Mouse (Mus musculus): Measurements from ENCODE around the gene Trpc7. TPM values are rescaled to one million over a fixed set of nuclear protein-coding genes. Genes with fewer than 3 reads are reported as not detected.

Gene Trpc7
- 0.31 and 0.32 TPM in 2 replicates for polyA plus RNA-seq (2015; fragmentation: Nextera tagmentation; extraction: Ambion mirVana)

DNA sequence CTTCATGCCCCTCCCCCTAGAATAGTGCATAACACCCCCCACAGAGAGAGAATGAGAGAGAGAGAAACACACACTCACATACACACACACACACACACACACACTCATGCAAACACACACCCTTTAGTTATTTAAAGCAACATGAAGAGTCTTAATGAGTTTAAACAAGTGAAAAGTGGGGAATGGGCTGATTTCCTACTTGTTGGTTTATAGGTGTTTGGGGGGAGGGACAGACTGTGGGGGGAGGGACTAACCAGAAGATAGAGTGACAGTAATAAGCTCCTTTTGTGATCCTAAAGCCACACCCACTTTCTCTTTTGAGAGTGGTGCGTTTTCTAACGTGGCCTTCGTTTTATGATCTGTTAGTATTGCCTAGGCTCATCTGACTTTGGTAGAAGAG, at the start of gene Trpc7:
Gene Trpc7 (minus strand): TSS at position 101 of the 400 bp plus-strand sequence.
- H3K36me3 ChIP-seq (ENCODE audit: control insufficient read depth, insufficient read depth, low read length), result no peaks in the 10 kb centered on the region
- H3K27me3 ChIP-seq (ENCODE audit: control insufficient read depth, insufficient read depth, low read length), result no peaks in the 10 kb centered on the region
- ATAC-seq (ENCODE audit: insufficient read depth, low FRiP score), result no peak
- no peak within 1 kb of the TSS for H3K4me3 ChIP-seq (replicated peaks; ENCODE audit: low read length)
- H3K4me2 ChIP-seq (ENCODE audit: low read depth, low read length), result no peak within 1 kb of the TSS
- H3K9ac ChIP-seq (ENCODE audit: low read length), result no peak within 1 kb of the TSS
- H3K4me1 ChIP-seq (ENCODE audit: control insufficient read depth, insufficient read depth, low read length), result no peaks in the 10 kb centered on the region
- 69% methylated on average over 3 of the region's 3 CpGs for WGBS
- H3K9me3 ChIP-seq (replicated peaks; ENCODE audit: control insufficient read depth, low read length), result no peaks in the 10 kb centered on the region
- no peak within 1 kb of the TSS for H3K27ac ChIP-seq (ENCODE audit: low read length)

DNA sequence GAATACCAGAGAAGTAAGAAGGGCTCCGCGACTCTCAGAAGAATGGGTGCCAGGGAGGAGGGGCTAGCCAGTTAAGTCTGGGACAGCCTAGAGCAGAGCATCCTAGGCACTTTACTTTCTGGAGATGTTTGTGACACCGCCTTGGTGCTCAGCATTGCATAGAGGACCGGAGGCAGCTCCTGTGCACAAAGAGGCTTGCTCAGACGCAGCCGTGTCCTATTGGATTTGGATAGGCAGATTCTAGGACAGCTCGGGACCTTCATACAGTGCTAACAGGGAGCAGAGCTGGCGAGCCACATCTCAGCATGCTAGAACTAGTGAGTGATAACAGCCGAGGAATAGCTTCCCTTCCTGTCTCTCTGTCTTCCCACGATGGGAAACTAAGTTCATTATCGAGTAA, 43.5 kb upstream of the Trpc7 start:
- H3K27me3 ChIP-seq (ENCODE audit: control insufficient read depth, insufficient read depth, low read length), result no peaks in the 10 kb centered on the region
- no peak overlapping the region for H3K4me2 ChIP-seq (ENCODE audit: low read depth, low read length)
- no peak for ATAC-seq (ENCODE audit: insufficient read depth, low FRiP score)
- H3K9ac ChIP-seq (ENCODE audit: low read length), result no peak overlapping the region
- no peaks in the 10 kb centered on the region for H3K4me1 ChIP-seq (ENCODE audit: control insufficient read depth, insufficient read depth, low read length)
- H3K36me3 ChIP-seq (ENCODE audit: control insufficient read depth, insufficient read depth, low read length), result no peaks in the 10 kb centered on the region
- no peak overlapping the region for H3K27ac ChIP-seq (ENCODE audit: low read length)
- 81% methylated on average over 11 of the region's 11 CpGs for WGBS
- H3K9me3 ChIP-seq (replicated peaks; ENCODE audit: control insufficient read depth, low read length), result no peaks in the 10 kb centered on the region
- no peak overlapping the region for H3K4me3 ChIP-seq (replicated peaks; ENCODE audit: low read length)

DNA sequence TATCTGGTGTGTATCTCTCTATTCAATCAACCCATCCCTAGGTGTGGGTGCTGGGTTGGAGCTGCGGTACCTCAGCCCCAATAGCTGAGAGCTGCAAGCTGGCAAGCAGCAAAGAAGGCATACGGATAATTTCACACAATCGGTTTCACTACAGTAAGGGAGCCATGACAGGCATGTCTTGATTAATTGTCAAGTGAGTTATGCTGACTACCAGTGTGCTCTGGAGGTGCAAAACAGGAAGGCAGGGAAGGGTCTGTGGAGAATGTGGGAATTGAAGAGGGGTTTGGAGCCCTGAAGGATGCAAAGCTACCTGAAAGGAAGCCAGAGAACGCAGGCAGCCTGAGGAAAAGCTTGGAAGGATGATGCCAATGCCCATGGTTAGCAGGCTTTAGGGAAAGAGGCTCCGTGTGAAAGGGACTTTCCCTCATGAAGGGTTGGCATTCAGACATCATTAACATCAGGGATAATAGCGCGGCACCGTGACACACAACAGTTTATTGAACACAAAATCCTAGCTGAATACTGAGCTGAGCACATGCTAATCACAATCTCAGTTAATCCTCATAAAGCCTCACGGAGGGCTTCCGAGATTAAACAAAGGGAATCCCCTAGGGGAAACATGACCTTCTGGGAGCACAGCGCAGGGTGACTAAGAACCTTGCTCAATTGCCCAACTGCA, 38.2 kb upstream of the Trpc7 start:
- no peak overlapping the region for H3K4me2 ChIP-seq (ENCODE audit: low read depth, low read length)
- H3K36me3 ChIP-seq (ENCODE audit: control insufficient read depth, insufficient read depth, low read length), result no peaks in the 10 kb centered on the region
- H3K27me3 ChIP-seq (ENCODE audit: control insufficient read depth, insufficient read depth, low read length), result no peaks in the 10 kb centered on the region
- 68% methylated on average over 11 of the region's 11 CpGs for WGBS
- no peak overlapping the region for H3K4me3 ChIP-seq (replicated peaks; ENCODE audit: low read length)
- H3K9me3 ChIP-seq (replicated peaks; ENCODE audit: control insufficient read depth, low read length), result no peaks in the 10 kb centered on the region
- H3K27ac ChIP-seq (ENCODE audit: low read length), result no peak overlapping the region
- no peaks in the 10 kb centered on the region for H3K4me1 ChIP-seq (ENCODE audit: control insufficient read depth, insufficient read depth, low read length)
- no peak for ATAC-seq (ENCODE audit: insufficient read depth, low FRiP score)
- H3K9ac ChIP-seq (ENCODE audit: low read length), result no peak overlapping the region

DNA sequence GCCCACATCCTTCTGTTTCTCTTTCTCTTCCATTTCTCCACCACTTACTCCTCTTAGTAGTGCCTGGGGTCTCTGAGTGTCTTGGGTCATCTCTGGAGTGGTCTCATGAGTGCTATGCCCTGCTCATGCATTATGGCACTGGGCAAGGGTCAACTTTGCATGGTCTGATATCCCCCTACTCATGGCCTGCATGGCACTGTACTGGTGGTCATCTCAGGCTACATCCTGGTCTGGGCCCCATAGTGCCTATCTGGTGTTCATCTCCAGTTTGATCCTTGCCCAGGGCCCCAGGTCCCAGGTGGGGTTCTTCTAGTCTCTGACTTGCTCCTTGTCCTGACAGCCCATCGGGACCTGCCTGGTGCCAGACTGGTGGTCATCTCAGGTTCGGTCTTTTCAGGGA, 34.6 kb upstream of the Trpc7 start:
- WGBS, result 91% methylated on average over 2 of the region's 2 CpGs
- no peaks in the 10 kb centered on the region for H3K9me3 ChIP-seq (replicated peaks; ENCODE audit: control insufficient read depth, low read length)
- H3K4me1 ChIP-seq (ENCODE audit: control insufficient read depth, insufficient read depth, low read length), result no peaks in the 10 kb centered on the region
- H3K4me3 ChIP-seq (replicated peaks; ENCODE audit: low read length), result no peak overlapping the region
- no peak overlapping the region for H3K9ac ChIP-seq (ENCODE audit: low read length)
- no peak overlapping the region for H3K27ac ChIP-seq (ENCODE audit: low read length)
- no peaks in the 10 kb centered on the region for H3K27me3 ChIP-seq (ENCODE audit: control insufficient read depth, insufficient read depth, low read length)
- H3K4me2 ChIP-seq (ENCODE audit: low read depth, low read length), result no peak overlapping the region
- no peak for ATAC-seq (ENCODE audit: insufficient read depth, low FRiP score)
- H3K36me3 ChIP-seq (ENCODE audit: control insufficient read depth, insufficient read depth, low read length), result no peaks in the 10 kb centered on the region

DNA sequence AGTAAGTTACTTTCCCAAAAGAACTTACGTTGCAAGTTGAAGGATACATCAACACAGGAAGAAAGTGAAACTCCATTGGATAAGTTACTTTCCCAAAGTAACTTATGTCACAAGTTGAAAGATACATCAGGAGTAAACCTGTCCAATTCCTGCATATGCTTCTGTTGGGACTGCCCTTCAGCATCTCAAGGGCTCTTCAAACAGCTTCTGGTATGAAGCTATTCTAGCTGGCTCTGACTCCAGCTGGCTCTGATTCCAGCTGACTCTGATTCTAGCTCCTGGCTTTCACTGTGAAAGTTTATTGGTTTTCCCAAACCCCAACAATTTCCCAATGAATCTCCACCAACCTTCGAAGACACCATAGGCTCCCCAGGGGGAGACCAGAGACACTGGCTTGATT, 27.2 kb upstream of the Trpc7 start:
- ATAC-seq (ENCODE audit: insufficient read depth, low FRiP score), result no peak
- no peak overlapping the region for H3K9ac ChIP-seq (ENCODE audit: low read length)
- H3K4me1 ChIP-seq (ENCODE audit: control insufficient read depth, insufficient read depth, low read length), result no peaks in the 10 kb centered on the region
- H3K4me3 ChIP-seq (replicated peaks; ENCODE audit: low read length), result no peak overlapping the region
- no peak overlapping the region for H3K4me2 ChIP-seq (ENCODE audit: low read depth, low read length)
- no peaks in the 10 kb centered on the region for H3K9me3 ChIP-seq (replicated peaks; ENCODE audit: control insufficient read depth, low read length)
- no peak overlapping the region for H3K27ac ChIP-seq (ENCODE audit: low read length)
- 71% methylated on average over 2 of the region's 2 CpGs for WGBS
- H3K27me3 ChIP-seq (ENCODE audit: control insufficient read depth, insufficient read depth, low read length), result no peaks in the 10 kb centered on the region
- H3K36me3 ChIP-seq (ENCODE audit: control insufficient read depth, insufficient read depth, low read length), result no peaks in the 10 kb centered on the region

DNA sequence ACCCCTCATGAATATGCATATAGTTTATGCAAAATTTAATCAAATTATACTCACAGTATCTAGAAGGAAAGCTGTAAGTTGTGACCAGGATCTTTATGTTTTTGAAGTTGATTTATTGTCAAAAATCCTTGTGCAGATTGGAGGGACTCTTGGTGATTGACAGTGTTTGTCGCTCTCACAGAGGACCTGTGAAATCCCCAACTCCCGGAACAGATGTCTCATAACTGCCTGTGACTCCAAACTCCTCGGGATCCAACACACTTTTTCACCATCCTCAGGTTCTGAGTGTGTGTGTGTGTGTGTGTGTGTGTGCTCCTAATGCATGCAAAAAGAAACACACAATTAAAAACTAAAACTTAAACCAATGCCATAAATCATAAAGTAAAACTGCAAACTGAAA, 25.5 kb upstream of the Trpc7 start:
- Histone ChIP-seq H3K4me1 (ENCODE audit: control insufficient read depth, insufficient read depth, low read length) (no peaks in the 10 kb centered on the region), H3K4me3 (replicated peaks; ENCODE audit: low read length) (no peak overlapping the region), H3K27me3 (ENCODE audit: control insufficient read depth, insufficient read depth, low read length) (no peaks in the 10 kb centered on the region), H3K9me3 (replicated peaks; ENCODE audit: control insufficient read depth, low read length) (no peaks in the 10 kb centered on the region), H3K36me3 (ENCODE audit: control insufficient read depth, insufficient read depth, low read length) (no peaks in the 10 kb centered on the region), H3K4me2 (ENCODE audit: low read depth, low read length) (no peak overlapping the region), H3K9ac (ENCODE audit: low read length) (no peak overlapping the region), H3K27ac (ENCODE audit: low read length) (no peak overlapping the region)
- ATAC-seq (ENCODE audit: insufficient read depth, low FRiP score), result no peak
- WGBS, result 66% methylated on average over 3 of the region's 3 CpGs

DNA sequence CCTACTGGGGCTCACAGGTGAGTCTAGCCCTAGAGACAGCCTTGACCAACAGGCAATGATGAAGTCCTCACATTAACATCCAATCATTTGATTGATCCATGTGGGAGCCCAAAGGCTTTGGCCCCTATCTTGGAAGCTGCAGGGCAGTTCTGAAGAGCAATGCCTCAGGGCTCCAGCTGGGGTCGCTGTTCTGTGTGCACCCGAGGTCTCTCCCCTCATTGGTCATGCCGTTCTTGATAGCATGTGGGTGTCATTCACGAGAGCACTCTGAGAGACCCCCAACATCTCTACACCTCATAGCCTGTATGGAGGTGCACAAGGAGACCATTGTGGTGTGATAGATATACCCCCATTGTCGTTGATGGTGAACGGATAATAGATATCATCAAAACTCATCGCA, 18.9 kb upstream of the Trpc7 start:
- no peaks in the 10 kb centered on the region for H3K27me3 ChIP-seq (ENCODE audit: control insufficient read depth, insufficient read depth, low read length)
- 81% methylated on average over 7 of the region's 7 CpGs for WGBS
- no peak overlapping the region for H3K4me3 ChIP-seq (replicated peaks; ENCODE audit: low read length)
- no peak overlapping the region for H3K9ac ChIP-seq (ENCODE audit: low read length)
- H3K4me1 ChIP-seq (ENCODE audit: control insufficient read depth, insufficient read depth, low read length), result no peaks in the 10 kb centered on the region
- ATAC-seq (ENCODE audit: insufficient read depth, low FRiP score), result no peak
- H3K36me3 ChIP-seq (ENCODE audit: control insufficient read depth, insufficient read depth, low read length), result no peaks in the 10 kb centered on the region
- H3K9me3 ChIP-seq (replicated peaks; ENCODE audit: control insufficient read depth, low read length), result no peaks in the 10 kb centered on the region
- no peak overlapping the region for H3K27ac ChIP-seq (ENCODE audit: low read length)
- no peak overlapping the region for H3K4me2 ChIP-seq (ENCODE audit: low read depth, low read length)

DNA sequence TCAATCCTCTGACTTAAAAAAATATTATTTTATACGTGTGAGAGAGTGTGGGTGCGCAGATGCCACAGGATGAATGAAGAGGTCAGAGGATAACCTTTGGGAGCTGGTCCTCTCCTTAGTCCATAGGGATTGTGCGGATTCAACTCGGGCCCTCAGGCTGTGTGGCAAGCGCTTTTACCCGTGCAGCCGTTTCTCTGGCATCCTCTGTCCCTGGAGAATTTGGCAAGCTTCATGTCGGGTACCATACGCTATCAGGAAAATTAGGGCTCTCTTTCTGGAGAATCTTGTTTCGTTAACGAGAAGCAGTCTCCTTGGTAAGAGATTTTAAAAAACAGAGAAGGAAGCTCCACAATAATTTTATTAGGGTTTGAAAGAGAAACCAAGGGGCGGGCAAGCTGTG, 15.3 kb upstream of the Trpc7 start:
- no peaks in the 10 kb centered on the region for H3K36me3 ChIP-seq (ENCODE audit: control insufficient read depth, insufficient read depth, low read length)

DNA sequence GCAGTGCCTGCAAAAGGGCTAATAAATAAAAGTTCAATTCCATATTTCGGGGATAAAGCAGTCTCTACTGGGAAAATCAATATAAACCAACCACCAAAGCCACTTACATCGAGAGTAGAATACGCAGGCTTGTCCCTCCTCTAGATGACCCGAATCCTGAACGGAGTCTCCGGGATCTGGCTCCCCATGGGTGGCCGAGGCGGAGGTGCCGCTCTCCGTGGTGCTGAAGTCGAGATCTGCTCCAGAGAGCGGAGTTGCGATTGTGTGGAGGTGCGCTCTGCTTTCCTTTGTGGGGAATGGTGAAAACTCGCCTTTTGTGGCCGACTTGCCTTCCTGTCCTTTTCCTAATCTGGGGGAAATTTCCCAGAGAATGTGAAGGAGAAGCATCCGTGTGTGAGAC, 407 bp downstream of the Trpc7 start:
- ATAC-seq (ENCODE audit: insufficient read depth, low FRiP score), result no peak
- Histone ChIP-seq H3K27me3 (ENCODE audit: control insufficient read depth, insufficient read depth, low read length) (no peaks in the 10 kb centered on the region), H3K36me3 (ENCODE audit: control insufficient read depth, insufficient read depth, low read length) (no peaks in the 10 kb centered on the region), H3K9me3 (replicated peaks; ENCODE audit: control insufficient read depth, low read length) (no peaks in the 10 kb centered on the region), H3K4me3 (replicated peaks; ENCODE audit: low read length) (no peak overlapping the region), H3K27ac (ENCODE audit: low read length) (no peak overlapping the region), H3K4me2 (ENCODE audit: low read depth, low read length) (no peak overlapping the region), H3K9ac (ENCODE audit: low read length) (no peak overlapping the region), H3K4me1 (ENCODE audit: control insufficient read depth, insufficient read depth, low read length) (no peaks in the 10 kb centered on the region)
- 4% methylated on average over 17 of the region's 17 CpGs for WGBS

More for the DNA sequence above, 15.3 kb upstream of the Trpc7 start:
- Histone ChIP-seq H3K4me3 (replicated peaks; ENCODE audit: low read length) (no peak overlapping the region), H3K4me2 (ENCODE audit: low read depth, low read length) (no peak overlapping the region), H3K27ac (ENCODE audit: low read length) (no peak overlapping the region), H3K27me3 (ENCODE audit: control insufficient read depth, insufficient read depth, low read length) (no peaks in the 10 kb centered on the region), H3K4me1 (ENCODE audit: control insufficient read depth, insufficient read depth, low read length) (no peaks in the 10 kb centered on the region), H3K9ac (ENCODE audit: low read length) (no peak overlapping the region), H3K9me3 (replicated peaks; ENCODE audit: control insufficient read depth, low read length) (no peaks in the 10 kb centered on the region)
- ATAC-seq (ENCODE audit: insufficient read depth, low FRiP score), result no peak
- WGBS, result 85% methylated on average over 12 of the region's 12 CpGs

Data from stomach, embryonic 16.5 days (tissue).